Mouse (Mus musculus) olfactory bulb, adult 2 months (tissue): ENCODE data around the gene Nrgn. TPM values are rescaled to one million over a fixed set of nuclear protein-coding genes. Genes with fewer than 3 reads are reported as not detected.

Source experiments
- H3K27ac ChIP-seq: fragments of 200-500 bp; 2 replicates; pipeline ENCODE4 v1.5.1; 2012; ENCODE audit warnings: low read depth, low read length; ENCODE audit not compliant: insufficient read depth
- H3K4me1 ChIP-seq: fragments of 200-500 bp; 2 replicates; pipeline ENCODE4 v1.6.1; 2012; ENCODE audit warnings: low read length; ENCODE audit not compliant: control insufficient read depth, insufficient read depth
- H3K4me3 ChIP-seq: fragments of 200-500 bp; 2 replicates; pipeline ENCODE4 v1.5.1; 2012; ENCODE audit warnings: mild to moderate bottlenecking, low read depth, low read length, moderate library complexity; ENCODE audit not compliant: insufficient read depth
- CTCF ChIP-seq: fragments of 200-500 bp; IDR thresholded peaks from 2 replicates; pipeline ENCODE4 v1.5.1; 2012; ENCODE audit warnings: low read depth, mild to moderate bottlenecking, low read length, moderate library complexity; ENCODE audit not compliant: insufficient read depth
- POLR2A ChIP-seq: fragments of 200-500 bp; IDR thresholded peaks from 2 replicates; pipeline ENCODE4 v1.6.1; 2012; ENCODE audit warnings: mild to moderate bottlenecking, low read depth, low read length, moderate library complexity; ENCODE audit not compliant: insufficient read depth
- WGBS: fragments of 180-500 bp; shearing (Covaris S2); methylation state at CpG from one replicate; pipeline ENCODE4 v1.1.7; 2018; 5-methylcytosine and 5-hydroxymethylcytosine counted together
- polyA plus RNA-seq: library from polyadenylated mRNA; stranded (reverse); fragments of >200 nt; gene quantifications from 2 replicates; pipeline ENCODE4 v1.2.4, GENCODE M21; 2012; ENCODE audit warnings: low replicate concordance; ENCODE audit not compliant: missing spikeins, insufficient read depth, insufficient read length

Gene Nrgn
- polyA plus RNA-seq, 1 experiment, result not detected

DNA sequence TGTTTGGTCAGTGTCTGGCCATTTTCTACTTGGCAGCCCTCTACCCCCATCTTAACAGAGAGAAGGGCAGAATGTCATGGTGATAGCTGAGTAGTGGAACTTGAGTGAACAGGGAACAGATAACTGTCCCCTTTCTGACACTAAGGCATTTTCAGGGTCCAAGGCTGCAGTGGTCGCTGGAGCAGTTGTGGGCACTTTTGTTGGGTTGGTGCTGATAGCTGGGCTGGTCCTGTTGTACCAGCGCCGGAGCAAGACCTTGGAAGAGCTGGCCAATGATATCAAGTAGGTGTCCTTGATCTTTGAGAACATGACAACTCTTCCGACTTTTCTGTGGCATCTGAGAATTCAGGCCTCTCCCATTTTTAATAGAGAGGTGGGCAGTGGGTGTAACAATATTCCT lies 15.9 kb downstream of the Nrgn start:
- 83% methylated on average over 4 of the region's 4 CpGs for WGBS
- H3K4me3 ChIP-seq, result no peak overlapping the region
- TF ChIP-seq CTCF, result no peak
- TF ChIP-seq POLR2A, result no peak
- H3K4me1 ChIP-seq, result peaks cover 3% of the 10 kb centered on the region; the same call in 1 of the 2 replicates
- no peak overlapping the region for H3K27ac ChIP-seq

DNA sequence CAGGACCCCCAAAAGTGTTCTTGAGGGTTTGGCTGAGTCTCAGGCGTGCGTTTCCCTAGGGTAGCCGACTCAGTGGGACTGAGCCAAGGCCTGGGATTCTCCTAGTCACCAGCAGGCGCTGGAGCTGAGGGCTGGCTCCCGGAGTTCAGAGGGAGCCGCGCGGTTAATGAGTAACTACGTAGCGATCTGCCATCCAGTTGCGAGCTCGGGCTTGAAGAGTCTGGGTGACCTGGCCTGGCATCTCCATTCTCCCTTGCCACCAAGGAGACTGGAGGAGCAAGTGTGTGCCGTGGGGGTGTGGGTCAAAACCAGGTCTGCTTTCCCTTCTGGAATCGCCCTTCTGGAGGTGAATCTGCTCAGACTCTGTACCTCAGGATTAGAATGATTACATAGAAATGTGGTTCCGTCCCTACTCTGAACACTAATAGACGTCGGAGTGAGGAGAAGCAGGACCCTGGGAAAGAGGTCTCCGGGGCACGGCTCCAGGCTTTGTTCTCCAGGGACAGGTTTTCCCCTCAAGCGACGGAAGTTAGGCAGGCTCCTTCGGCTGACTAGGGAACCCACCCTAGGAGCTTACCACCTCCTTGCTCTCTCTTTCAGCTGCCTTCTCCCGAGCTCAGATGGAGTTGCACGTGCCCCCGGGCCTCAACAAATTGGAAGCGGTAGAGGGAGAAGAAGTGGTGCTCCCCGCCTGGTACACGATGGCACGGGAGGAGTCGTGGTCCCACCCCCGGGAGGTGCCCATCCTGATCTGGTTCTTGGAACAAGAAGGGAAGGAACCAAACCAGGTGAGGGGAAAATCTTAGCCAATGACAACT lies 21.6 kb downstream of the Nrgn start:
- 10% methylated on average over 31 of the region's 31 CpGs for WGBS
- peak overlapping the region; percentile 35 for H3K4me3 ChIP-seq
- 0 out of 2 replicates have a peak, but pooled peaks have one; percentile 5 for TF ChIP-seq POLR2A
- peak; percentile 34; the same call in 1 of the 2 replicates for TF ChIP-seq CTCF
- H3K4me1 ChIP-seq, result peaks cover 24% of the 10 kb centered on the region
- H3K27ac ChIP-seq, result no peak overlapping the region

DNA sequence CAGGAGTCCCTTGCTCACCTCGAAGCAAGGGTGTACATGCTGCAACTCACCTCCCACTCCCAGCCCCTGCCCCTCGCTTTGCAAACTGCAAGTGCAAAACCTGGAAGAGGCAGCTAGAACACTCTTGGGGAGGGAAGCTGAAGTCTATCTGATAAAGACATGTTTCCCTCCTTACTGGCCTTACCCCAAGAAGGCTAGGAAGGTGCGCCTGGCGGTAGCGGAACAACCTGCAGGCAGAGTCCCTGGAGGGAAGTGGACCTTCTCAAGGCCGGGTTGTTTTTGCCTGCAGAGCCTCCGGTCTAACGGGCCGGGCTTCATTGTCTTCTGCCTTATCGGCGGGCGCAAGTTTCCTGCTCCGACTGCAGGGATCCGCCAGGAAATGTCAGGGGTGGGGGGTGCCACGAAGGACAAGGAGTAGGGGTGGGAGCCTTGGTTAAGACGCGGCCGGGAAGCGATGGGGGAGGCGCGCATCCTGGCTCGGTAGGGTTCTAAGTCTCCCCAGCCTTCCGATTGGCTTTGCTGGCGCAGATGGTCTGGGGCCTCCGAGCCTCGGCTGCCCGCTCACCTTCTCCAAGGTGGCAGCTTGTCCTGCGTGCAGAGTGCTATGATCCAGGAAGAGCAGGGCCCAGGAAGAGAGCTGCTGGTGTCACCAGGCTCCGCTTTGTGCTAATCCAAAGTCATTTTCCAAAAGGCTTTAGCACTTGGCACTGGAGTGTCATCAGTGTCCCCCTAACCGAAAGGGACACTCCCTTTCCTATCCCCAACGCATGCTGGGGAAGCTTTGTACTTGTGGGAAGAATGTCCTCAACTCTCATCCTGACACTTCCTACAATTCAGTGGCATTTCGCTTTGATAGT lies 22.4 kb downstream of the Nrgn start:
- H3K27ac ChIP-seq, result no peak overlapping the region

DNA sequence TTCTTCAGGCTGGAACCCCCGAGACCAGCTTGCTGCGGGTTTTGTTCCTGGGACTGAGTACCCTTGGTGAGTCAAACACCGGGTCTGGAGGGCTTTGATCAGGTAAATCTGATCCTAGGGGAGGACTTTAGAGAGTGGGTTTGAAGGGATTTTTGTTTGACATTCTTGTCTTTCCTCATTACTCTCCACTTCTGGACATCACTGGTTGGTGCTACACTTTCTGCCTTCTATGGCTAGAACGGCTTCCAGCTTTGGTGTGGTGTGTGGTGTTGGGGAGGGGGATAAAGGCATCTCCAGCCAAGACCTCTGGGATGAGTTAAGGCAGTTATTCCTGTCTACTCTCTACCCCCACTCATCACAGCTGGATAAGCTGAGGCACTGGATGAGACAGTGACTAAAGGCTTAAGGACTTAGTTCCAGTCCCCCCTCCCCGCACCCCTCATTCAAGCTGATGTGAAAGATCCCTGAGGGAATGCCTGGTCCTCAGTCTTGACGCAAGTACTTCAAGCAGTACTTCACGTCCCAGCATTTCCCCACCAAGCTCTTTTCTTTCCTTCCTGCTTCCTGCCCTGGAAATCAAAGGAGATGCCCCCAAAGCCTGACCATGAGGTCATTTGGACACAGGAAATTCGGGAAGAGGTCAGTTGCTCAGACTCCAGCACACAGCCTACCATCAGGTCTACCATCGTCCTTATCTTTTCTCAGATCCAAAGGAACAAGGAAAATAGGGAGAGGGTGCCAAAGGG lies 24.3 kb downstream of the Nrgn start:
- peaks cover 24% of the 10 kb centered on the region for H3K4me1 ChIP-seq
- TF ChIP-seq CTCF (no peak), POLR2A (no peak)
- WGBS, result 75% methylated on average over 9 of the region's 9 CpGs
- no peak overlapping the region for H3K27ac ChIP-seq
- H3K4me3 ChIP-seq, result peak overlapping the region; percentile 15; the same call in 1 of the 2 replicates

More for the DNA sequence above, 22.4 kb downstream of the Nrgn start:
- H3K4me1 ChIP-seq, result peaks cover 24% of the 10 kb centered on the region
- WGBS, result 17% methylated on average over 32 of the region's 32 CpGs
- TF ChIP-seq CTCF, result peak; percentile 6; the same call in 1 of the 2 replicates
- no peak for TF ChIP-seq POLR2A
- peak overlapping the region; percentile 35 for H3K4me3 ChIP-seq

DNA sequence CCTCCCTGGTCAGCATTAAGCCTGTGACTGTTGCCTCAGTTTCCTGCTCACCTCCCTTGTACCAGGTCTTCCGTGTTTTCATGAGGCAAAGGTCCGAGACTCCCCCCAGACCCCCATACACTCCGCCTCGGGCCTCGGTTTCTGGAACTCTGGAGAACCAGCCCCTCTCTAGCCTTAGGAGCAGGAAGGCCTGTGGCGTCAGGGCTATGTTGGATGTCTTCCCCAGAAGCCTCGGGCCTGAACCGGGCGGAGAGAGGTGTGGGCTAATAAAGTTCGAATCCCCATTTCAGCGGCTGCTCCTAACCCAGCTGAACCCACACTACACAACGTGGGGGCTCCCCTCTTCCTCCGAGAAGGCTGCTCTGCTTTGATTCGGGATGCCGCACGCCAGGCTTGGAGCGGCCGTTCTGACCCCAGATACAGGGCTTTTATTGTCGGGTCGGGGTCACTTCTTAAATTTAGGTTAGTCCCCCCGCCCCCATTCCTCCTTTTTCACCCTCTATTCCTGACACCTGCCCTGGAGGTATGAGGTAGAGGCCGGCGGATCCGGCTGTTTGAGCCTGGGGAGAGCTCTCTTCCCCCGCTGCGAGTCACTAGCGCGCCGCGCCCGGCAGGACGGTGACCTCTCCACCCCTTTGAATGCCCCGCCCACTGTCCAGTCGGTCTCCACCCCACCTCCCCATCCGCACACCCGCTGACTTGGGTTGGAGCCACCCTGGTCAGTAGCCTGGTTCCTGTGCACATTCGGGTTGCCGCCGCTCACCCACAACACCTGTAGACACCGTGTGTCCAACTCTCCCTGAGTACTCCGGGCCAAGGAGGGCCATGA lies 25.1 kb downstream of the Nrgn start, which contains the start of gene Esam:
TSS of gene Esam (plus strand) at position 683 of the 829 bp plus-strand sequence.
- Histone ChIP-seq H3K4me3 (peak within 1 kb of the TSS; percentile 15; the same call in 1 of the 2 replicates), H3K4me1 (peaks cover 24% of the 10 kb centered on the region), H3K27ac (no peak within 1 kb of the TSS)
- TF ChIP-seq CTCF (no peak), POLR2A (no peak)
- WGBS, result 41% methylated on average over 41 of the region's 41 CpGs

DNA sequence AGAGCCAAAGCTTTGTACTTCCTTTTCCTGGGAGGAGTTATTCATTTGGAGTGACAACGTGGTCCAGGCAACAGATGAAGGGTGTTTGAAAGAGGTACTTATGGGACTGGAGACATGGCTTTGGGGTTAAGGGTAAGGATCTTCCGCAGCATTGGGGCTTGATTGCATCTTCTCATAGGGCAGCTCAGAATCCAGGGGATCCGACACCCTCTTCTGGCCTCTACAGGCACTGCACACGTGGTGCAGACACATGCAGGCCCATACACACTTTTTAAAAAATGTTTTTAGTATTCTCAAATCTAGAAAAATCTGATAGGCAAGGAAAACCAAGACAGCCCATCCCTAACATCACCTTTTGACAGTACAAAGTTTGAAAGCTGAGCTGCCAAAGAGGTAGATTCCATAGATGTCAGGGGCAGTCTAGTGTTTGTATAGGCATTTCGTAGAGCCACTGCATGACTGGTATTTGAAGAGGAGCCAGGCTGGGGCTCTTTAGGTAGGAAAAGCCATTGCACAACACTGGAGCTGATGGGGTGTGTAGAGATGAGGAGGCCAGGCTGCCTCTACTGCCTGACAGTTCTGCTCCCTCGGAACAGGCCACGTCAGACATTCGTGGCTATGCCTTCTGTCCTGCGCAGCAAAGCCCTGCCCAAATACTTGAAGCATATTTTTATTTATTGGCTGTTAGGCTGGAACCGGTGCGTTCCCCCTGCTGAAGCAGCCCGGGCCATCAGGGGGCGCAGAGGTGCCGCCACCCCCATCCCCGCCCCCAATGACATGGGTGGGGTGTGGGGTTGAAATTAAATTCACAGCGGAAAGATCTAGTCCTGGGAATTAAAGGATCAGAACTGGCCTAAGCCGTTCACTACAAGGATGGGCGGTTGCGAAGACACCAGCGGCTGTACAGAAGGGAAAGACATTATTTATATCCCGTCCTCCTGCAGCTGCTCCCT lies 26.0 kb downstream of the Nrgn start:
- no peak overlapping the region for H3K27ac ChIP-seq
- peaks cover 24% of the 10 kb centered on the region for H3K4me1 ChIP-seq
- 63% methylated on average over 21 of the region's 21 CpGs for WGBS
- TF ChIP-seq POLR2A, result no peak
- TF ChIP-seq CTCF, result no peak
- H3K4me3 ChIP-seq, result no peak overlapping the region

DNA sequence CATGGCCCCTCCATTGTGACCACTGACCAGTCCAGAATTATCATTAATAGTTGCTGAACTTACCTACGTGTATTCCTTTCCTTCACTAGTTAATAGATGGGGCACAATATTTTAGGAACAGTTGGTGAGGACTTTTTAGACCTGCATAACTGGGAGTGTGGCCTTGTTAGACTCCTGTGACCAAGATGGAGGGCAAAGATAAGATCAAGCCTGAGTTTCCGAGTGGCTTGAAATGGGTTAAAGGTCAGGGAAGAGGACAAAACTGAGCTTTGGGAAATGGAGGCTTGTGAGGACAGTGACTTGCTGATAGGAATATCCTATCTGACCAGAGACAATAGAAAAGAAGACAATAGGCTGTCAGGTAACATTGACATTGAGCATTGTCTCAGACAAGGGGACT lies 27.2 kb downstream of the Nrgn start:
- no peak overlapping the region for H3K4me3 ChIP-seq
- TF ChIP-seq CTCF (no peak), POLR2A (no peak)
- peaks cover 14% of the 10 kb centered on the region for H3K4me1 ChIP-seq
- WGBS, result 97% methylated on average over 2 of the region's 2 CpGs
- H3K27ac ChIP-seq, result no peak overlapping the region
